19 mouse cellular contexts compared by ENCODE assay signal in the genomic region with DNA sequence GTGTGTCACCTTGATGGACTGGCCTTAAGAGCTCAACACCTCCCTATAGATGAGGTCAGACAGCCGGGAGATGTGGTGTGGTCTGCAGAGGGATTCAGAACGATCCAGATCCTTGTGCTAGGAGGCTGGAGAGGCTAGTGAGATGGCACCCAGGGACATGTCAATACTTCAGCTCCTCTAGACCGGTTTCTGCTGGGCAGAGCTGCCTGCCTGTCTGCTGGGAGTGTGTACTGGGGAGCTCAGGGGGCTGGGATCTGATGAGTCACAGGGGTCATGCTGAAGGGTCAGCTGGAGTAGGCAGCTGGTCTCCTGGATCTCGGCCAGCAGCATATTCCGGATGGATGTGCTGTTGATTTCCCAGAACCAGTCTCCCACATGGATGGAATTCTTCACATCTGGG. TPM values are rescaled to one million over a fixed set of nuclear protein-coding genes. Genes with fewer than 3 reads are reported as not detected.
DNase-seq lines count a peak whose midpoint lies in the region; ATAC-seq lines count a peak whose summit lies in the region.
"Not testable (repeated sequence)": the region's sequence is repeated elsewhere in the genome, so short reads cannot be mapped to it uniquely, and the experiment has no call there.
"Had no signal": no experiment of that assay in that cellular context is flagged by ENCODE, and none has a peak within 500 bp of the region (broad histone marks: within the 10 kb centered on the region; RNA-seq: fewer than 3 reads in every experiment).

No protein-coding gene starts in this region.

- 60% methylated on average over 2 of the region's 5 CpGs for WGBS in lung, embryonic 15.5 days

- not testable (repeated sequence) for H3K4me1 ChIP-seq in lung, embryonic 15.5 days

- not testable (repeated sequence) for H3K27ac ChIP-seq in lung, embryonic 15.5 days

- not testable (repeated sequence) for H3K4me2 ChIP-seq in lung, embryonic 15.5 days

- ATAC-seq in lung, embryonic 15.5 days (ENCODE audit: borderline replicate concordance, extremely low read depth, low FRiP score, low TSS enrichment), result peak; percentile 57; the same call in 1 of the 2 replicates
- ATAC-seq in monocyte, adult 5-6 weeks (replicated peaks; ENCODE audit: insufficient number of reproducible peaks, low FRiP score, low TSS enrichment, poor library complexity, severe bottlenecking), result 0 out of 2 replicates have a peak, but pooled peaks have one; percentile 32

- not testable (repeated sequence) for H3K9me3 ChIP-seq in lung, embryonic 15.5 days

- not testable (repeated sequence) for H3K4me3 ChIP-seq in lung, embryonic 15.5 days

- not testable (repeated sequence) for H3K9ac ChIP-seq in lung, embryonic 15.5 days

- DNase-seq in heart, adult 11 months, result peak; percentile 9
- peak; percentile 5 for DNase-seq in lung, postnatal 10 days

- H3K36me3 ChIP-seq in lung, embryonic 15.5 days, result not testable (repeated sequence)

- H3K27me3 ChIP-seq in lung, embryonic 15.5 days, result not testable (repeated sequence)

RNA-seq across cellular contexts. Expression of a gene that starts 8.0 kb away (rescaled TPM):
- polyA plus RNA-seq in lung, embryonic 15.5 days (2015; fragmentation: Nextera tagmentation; extraction: Ambion mirVana), result not detected in 2 replicates
- total RNA-seq in monocyte, adult 5-6 weeks (2017), result not detected in 3 replicates
- total RNA-seq: forebrain, postnatal 0 days had no signal
- polyA plus RNA-seq: adrenal gland, adult 2 months; embryonic facial prominence, embryonic 11.5 days; forebrain, embryonic 11.5 days had no signal

RNA-seq across cellular contexts. Expression of a gene that starts 25.9 kb away (rescaled TPM):
- polyA plus RNA-seq in lung, embryonic 15.5 days (2015; fragmentation: Nextera tagmentation; extraction: Ambion mirVana), result not detected in 2 replicates
- total RNA-seq in monocyte, adult 5-6 weeks (2017), result not detected in 3 replicates
- total RNA-seq: forebrain, postnatal 0 days had no signal
- polyA plus RNA-seq: adrenal gland, adult 2 months; embryonic facial prominence, embryonic 11.5 days; forebrain, embryonic 11.5 days had no signal

RNA-seq across cellular contexts. Expression of a gene that starts 27.9 kb away (rescaled TPM):
- not detected in 2 replicates for polyA plus RNA-seq in lung, embryonic 15.5 days (2015; fragmentation: Nextera tagmentation; extraction: Ambion mirVana)
- not detected in 3 replicates for total RNA-seq in monocyte, adult 5-6 weeks (2017)
- total RNA-seq: adrenal gland, adult 2 months; adrenal gland, postnatal 10 days; adrenal gland, postnatal 25 days; adrenal gland, postnatal 4 days; common myeloid progenitor, adult 5-6 weeks; ES-E14; MEL had no signal
- polyA plus RNA-seq: adrenal gland, adult 2 months; brain, embryonic 14.5 days; C2C12; embryonic facial prominence, embryonic 11.5 days; embryonic facial prominence, embryonic 13.5 days; forebrain, embryonic 11.5 days; forebrain, embryonic 13.5 days; forebrain, embryonic 15.5 days had no signal
